Mouse (Mus musculus) forebrain, postnatal 0 days (tissue): ENCODE measurements at regions not wholly inside any gene's neighbourhood (a gene's known extent, or its start where the extent isn't known, plus 50 kb on each side); places are given as distances from the start of the nearest gene placed in this dataset.
A peak's percentile ranks its signal among the peaks of the same experiment; 100 is the strongest.

Experiments used
- ATAC-seq: fragments of 200-750 bp; cut with Nextera tagmentation; 2 replicates; pipeline ENCODE4 v1.8.0; 2017; ENCODE audit warnings: mild to moderate bottlenecking, moderate library complexity
- DNase-seq: peaks from one replicate; pipeline ENCODE4 v3.0.0-alpha.2; 2015
- H3K27ac ChIP-seq: fragments of 300-500 bp; sonication (generic); 2 replicates; pipeline ENCODE4 v1.5.1; 2014; ENCODE audit warnings: low read depth, mild to moderate bottlenecking, antibody characterized with exemption, low read length, moderate library complexity, mixed read lengths
- H3K27me3 ChIP-seq: fragments of 300-500 bp; sonication (generic); 2 replicates; pipeline ENCODE4 v1.6.1; 2014; ENCODE audit warnings: mild to moderate bottlenecking, low read length, mixed read lengths; ENCODE audit not compliant: insufficient read depth
- H3K36me3 ChIP-seq: fragments of 300-500 bp; sonication (generic); 2 replicates; pipeline ENCODE4 v1.6.1; 2014; ENCODE audit warnings: mild to moderate bottlenecking, moderate library complexity; ENCODE audit not compliant: insufficient read depth
- H3K4me1 ChIP-seq: fragments of 300-500 bp; sonication (generic); 2 replicates; pipeline ENCODE4 v1.6.1; 2014; ENCODE audit warnings: antibody characterized with exemption; ENCODE audit not compliant: insufficient read depth
- H3K4me2 ChIP-seq: fragments of 300-500 bp; sonication (generic); 2 replicates; pipeline ENCODE4 v1.6.1; 2014; ENCODE audit warnings: low read depth, mild to moderate bottlenecking, moderate library complexity
- H3K4me3 ChIP-seq: fragments of 300-500 bp; sonication (generic); 2 replicates; pipeline ENCODE4 v1.5.1; 2014; ENCODE audit warnings: low read depth, low read length, mixed read lengths
- H3K9ac ChIP-seq: fragments of 300-500 bp; sonication (generic); 2 replicates; pipeline ENCODE4 v1.6.1; 2014; ENCODE audit warnings: mild to moderate bottlenecking
- H3K9me3 ChIP-seq: fragments of 300-500 bp; sonication (generic); 2 replicates; pipeline ENCODE4 v1.6.1; 2016; ENCODE audit warnings: low read length
- CTCF ChIP-seq: sonication (generic); IDR thresholded peaks from 2 replicates; pipeline ENCODE4 v1.5.1; 2016; ENCODE audit warnings: antibody characterized with exemption, control low read depth, low read depth
- WGBS: fragments of 180-500 bp; shearing (Covaris S2); extraction: QIAGEN DNeasy Blood & Tissue Kit; methylation state at CpG from one replicate; pipeline ENCODE4 v1.1.7; 2014; 5-methylcytosine and 5-hydroxymethylcytosine counted together

- H3K4me2 ChIP-seq: no peak overlapping the region
- no peaks in the 10 kb centered on the region for H3K4me1 ChIP-seq
- no peak overlapping the region for H3K4me3 ChIP-seq
- H3K27ac ChIP-seq: no peak overlapping the region
- ATAC-seq (no peak), DNase-seq (no peak)
- TF ChIP-seq CTCF: no peak
- no peaks in the 10 kb centered on the region for H3K36me3 ChIP-seq
- H3K27me3 ChIP-seq: no peaks in the 10 kb centered on the region
- H3K9me3 ChIP-seq: no peaks in the 10 kb centered on the region
- no peak overlapping the region for H3K9ac ChIP-seq
- WGBS: 52% methylated on average over 3 of the region's 3 CpGs
Observed at GRCm38 (mm10) chr2:56576588-56576987, 547.2 kb downstream of the Nr4a2 start.

DNA sequence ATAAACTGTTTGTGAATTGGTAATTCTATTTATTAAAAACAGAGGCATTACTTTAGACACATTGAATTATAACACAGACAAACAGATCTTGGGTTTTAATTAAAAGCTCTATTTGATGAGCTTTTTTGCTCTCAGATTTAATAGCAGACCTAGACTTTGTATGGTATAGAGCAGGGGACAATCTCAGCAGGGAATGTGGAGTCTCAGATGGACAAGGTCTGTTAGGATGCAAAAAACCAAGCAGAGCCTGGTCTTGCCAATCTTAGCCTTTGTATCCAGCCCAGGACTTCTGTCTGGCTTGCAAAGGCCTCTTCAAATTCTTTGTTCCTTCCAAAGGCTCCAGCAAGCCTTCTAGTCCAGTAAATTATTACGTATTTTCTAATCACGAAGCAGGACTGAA, 551.0 kb downstream of the Nr4a2 start:
- WGBS: 52% methylated on average over 2 of the region's 2 CpGs
- H3K4me2 ChIP-seq: no peak overlapping the region
- DNase-seq (no peak), ATAC-seq (no peak)
- no peaks in the 10 kb centered on the region for H3K4me1 ChIP-seq
- no peak overlapping the region for H3K27ac ChIP-seq
- no peaks in the 10 kb centered on the region for H3K36me3 ChIP-seq
- TF ChIP-seq CTCF: no peak
- H3K4me3 ChIP-seq: no peak overlapping the region
- H3K9me3 ChIP-seq: no peaks in the 10 kb centered on the region
- no peak overlapping the region for H3K9ac ChIP-seq
- H3K27me3 ChIP-seq: no peaks in the 10 kb centered on the region

GRCm38 (mm10) chr2:56561321-56561720, 562.5 kb downstream of the Nr4a2 start:
- Histone ChIP-seq H3K36me3 (no peaks in the 10 kb centered on the region), H3K4me2 (no peak overlapping the region), H3K9ac (no peak overlapping the region), H3K9me3 (no peaks in the 10 kb centered on the region), H3K27me3 (no peaks in the 10 kb centered on the region), H3K4me1 (no peaks in the 10 kb centered on the region), H3K27ac (no peak overlapping the region), H3K4me3 (no peak overlapping the region)
- peak; percentile 38 for DNase-seq
- TF ChIP-seq CTCF: no peak
- no peak for ATAC-seq
- 55% methylated on average over 2 of the region's 2 CpGs for WGBS

- DNase-seq (no peak), ATAC-seq (no peak)
- Histone ChIP-seq H3K4me1 (no peaks in the 10 kb centered on the region), H3K9me3 (no peaks in the 10 kb centered on the region), H3K4me3 (no peak overlapping the region), H3K9ac (no peak overlapping the region), H3K36me3 (no peaks in the 10 kb centered on the region), H3K4me2 (no peak overlapping the region), H3K27ac (no peak overlapping the region), H3K27me3 (no peaks in the 10 kb centered on the region)
- TF ChIP-seq CTCF: no peak
- 52% methylated on average over 7 of the region's 7 CpGs for WGBS
Observed at GRCm38 (mm10) chr2:56552197-56552964, 571.4 kb downstream of the Nr4a2 start.

DNA sequence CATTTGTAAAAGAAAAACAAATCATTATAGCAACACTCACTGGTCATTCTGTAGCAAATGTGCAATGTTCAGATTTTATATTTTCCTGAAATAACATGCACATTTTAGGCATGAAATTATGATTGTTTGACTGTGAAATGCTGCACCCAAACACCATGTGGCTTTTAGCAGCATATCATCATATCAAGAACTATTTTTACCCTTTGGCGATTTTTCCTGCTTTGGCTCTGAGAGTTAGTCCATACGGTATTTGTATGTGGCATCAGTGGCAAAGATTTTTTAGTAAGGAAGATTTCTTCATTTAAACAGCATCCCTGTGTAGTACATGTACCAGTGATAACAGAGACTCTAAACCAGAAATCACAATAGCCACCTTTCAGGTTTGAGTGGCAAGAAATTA, 573.6 kb downstream of the Nr4a2 start:
- TF ChIP-seq CTCF: no peak
- Histone ChIP-seq H3K4me3 (no peak overlapping the region), H3K36me3 (no peaks in the 10 kb centered on the region), H3K27ac (no peak overlapping the region), H3K4me2 (no peak overlapping the region), H3K4me1 (no peaks in the 10 kb centered on the region), H3K27me3 (no peaks in the 10 kb centered on the region), H3K9ac (no peak overlapping the region), H3K9me3 (no peaks in the 10 kb centered on the region)
- DNase-seq: peak; percentile 55
- WGBS: 64% methylated on average over 2 of the region's 2 CpGs
- ATAC-seq: peak; percentile 72; the same call in 1 of the 2 replicates

GRCm38 (mm10) chr2:56540714-56541113, 583.1 kb downstream of the Nr4a2 start:
- no peak overlapping the region for H3K4me2 ChIP-seq

DNA sequence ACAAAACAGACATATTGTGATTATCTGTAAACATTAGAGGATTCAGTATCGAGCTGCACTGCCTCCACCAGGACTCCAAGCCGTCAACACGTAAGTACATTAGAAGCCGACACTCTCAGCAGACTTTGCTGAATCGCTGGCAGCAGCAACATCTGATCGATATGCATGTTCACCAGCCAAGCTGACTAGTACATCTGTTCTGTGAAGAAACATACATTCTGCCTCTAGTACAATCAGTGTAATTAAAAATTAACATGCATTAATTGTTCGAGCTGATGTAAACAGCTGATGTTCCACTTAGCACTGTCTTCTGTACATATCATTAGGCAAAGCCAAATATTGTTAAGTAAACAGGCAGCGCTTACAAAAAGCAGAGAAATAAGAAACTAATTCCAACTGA, 584.0 kb downstream of the Nr4a2 start:
- no peak overlapping the region for H3K27ac ChIP-seq
- DNase-seq (peak; percentile 61), ATAC-seq (peak; percentile 78)
- TF ChIP-seq CTCF: 0 out of 2 replicates have a peak, but pooled peaks have one; percentile 11
- no peaks in the 10 kb centered on the region for H3K27me3 ChIP-seq
- WGBS: 44% methylated on average over 8 of the region's 8 CpGs
- no peaks in the 10 kb centered on the region for H3K36me3 ChIP-seq
- H3K4me1 ChIP-seq: no peaks in the 10 kb centered on the region
- H3K4me3 ChIP-seq: no peak overlapping the region
- no peak overlapping the region for H3K9ac ChIP-seq
- no peak overlapping the region for H3K4me2 ChIP-seq
- H3K9me3 ChIP-seq: no peaks in the 10 kb centered on the region

More at GRCm38 (mm10) chr2:56540714-56541113, 583.1 kb downstream of the Nr4a2 start:
- Histone ChIP-seq H3K9ac (no peak overlapping the region), H3K27ac (no peak overlapping the region), H3K4me3 (no peak overlapping the region), H3K36me3 (no peaks in the 10 kb centered on the region), H3K27me3 (no peaks in the 10 kb centered on the region), H3K9me3 (no peaks in the 10 kb centered on the region), H3K4me1 (no peaks in the 10 kb centered on the region)
- no peak for ATAC-seq
- no peak for DNase-seq
- WGBS: 70% methylated on average over 2 of the region's 2 CpGs
- TF ChIP-seq CTCF: no peak
